Mouse (Mus musculus) cerebellum, adult 2 months (tissue): Measurements from ENCODE around the gene Vsig4. TPM values are rescaled to one million over a fixed set of nuclear protein-coding genes. Genes with fewer than 3 reads are reported as not detected.

Experiments
- DNase-seq, 2 experiments: peaks; one replicate each; pipeline ENCODE4 v3.0.0; 2021
- H3K27ac ChIP-seq: fragments of 200-500 bp; 2 replicates; pipeline ENCODE4 v1.5.1; 2012; ENCODE audit warnings: low read length, control low read depth, inconsistent platforms; ENCODE audit not compliant: insufficient read depth
- H3K27me3 ChIP-seq: fragments of 200-500 bp; 2 replicates; pipeline ENCODE4 v1.6.1; 2012; ENCODE audit warnings: inconsistent platforms, mild to moderate bottlenecking, low read length, moderate library complexity; ENCODE audit not compliant: control insufficient read depth, insufficient read depth
- H3K4me1 ChIP-seq: fragments of 200-500 bp; 2 replicates; pipeline ENCODE4 v1.6.1; 2011; ENCODE audit warnings: low read length; ENCODE audit not compliant: control insufficient read depth, insufficient read depth
- H3K4me3 ChIP-seq: fragments of 200-500 bp; replicated peaks from 2 replicates; pipeline ENCODE3; 2011; ENCODE audit warnings: mild to moderate bottlenecking, low read depth, low read length, control low read depth; ENCODE audit not compliant: insufficient read depth
- CTCF ChIP-seq: fragments of 200-500 bp; IDR thresholded peaks from 2 replicates; pipeline ENCODE4 v1.5.1; 2011; ENCODE audit warnings: low read depth, mild to moderate bottlenecking, control low read depth, low read length, moderate library complexity, borderline replicate concordance; ENCODE audit not compliant: insufficient read depth
- POLR2A ChIP-seq: fragments of 200-500 bp; IDR thresholded peaks from 2 replicates; pipeline ENCODE4 v1.6.1; 2011; ENCODE audit warnings: low read length, control low read depth, borderline replicate concordance; ENCODE audit not compliant: insufficient read depth
- WGBS: fragments of 180-500 bp; shearing (Covaris S2); methylation state at CpG from one replicate; pipeline ENCODE4 v1.1.7; 2018; 5-methylcytosine and 5-hydroxymethylcytosine counted together
- polyA plus RNA-seq: library from polyadenylated mRNA; depleted of rRNA; stranded (reverse); fragments of >200 nt; gene quantifications from 2 replicates; pipeline ENCODE4 v1.2.3, GENCODE M21; 2012; rRNA removed

Gene Vsig4
- not detected in 2 replicates for polyA plus RNA-seq

- H3K27ac ChIP-seq = no peak within 1 kb of the TSS
- no peak for TF ChIP-seq CTCF
- no peak for TF ChIP-seq POLR2A
- WGBS = 86% methylated on average over 3 of the region's 3 CpGs
- DNase-seq = no peak
- H3K4me1 ChIP-seq = no peaks in the 10 kb centered on the region
- no peaks in the 10 kb centered on the region for H3K27me3 ChIP-seq
- no peak within 1 kb of the TSS for H3K4me3 ChIP-seq
Observed at GRCm38 (mm10) chrX:96293338-96293737, at the start of gene Vsig4. Vsig4 (minus strand) TSS chrX:96293438.

GRCm38 (mm10) chrX:96339108-96339507 is 45.9 kb upstream of the Vsig4 start:
- Histone ChIP-seq H3K4me3 (no peak overlapping the region), H3K4me1 (no peaks in the 10 kb centered on the region), H3K27me3 (no peaks in the 10 kb centered on the region), H3K27ac (no peak overlapping the region)
- 49% methylated on average over 2 of the region's 2 CpGs for WGBS
- no peak for TF ChIP-seq CTCF
- no peak for TF ChIP-seq POLR2A
- no peak for DNase-seq

- Histone ChIP-seq H3K4me1 (no peaks in the 10 kb centered on the region), H3K4me3 (no peak overlapping the region), H3K27me3 (no peaks in the 10 kb centered on the region), H3K27ac (no peak overlapping the region)
- no peak for DNase-seq
- TF ChIP-seq POLR2A (no peak), CTCF (no peak)
- WGBS = 50% methylated on average over 4 of the region's 4 CpGs
Observed at GRCm38 (mm10) chrX:96329764-96330163, 36.5 kb upstream of the Vsig4 start.

- no peak for DNase-seq
- H3K27me3 ChIP-seq = no peaks in the 10 kb centered on the region
- no peak overlapping the region for H3K27ac ChIP-seq
- TF ChIP-seq CTCF = no peak
- H3K4me3 ChIP-seq = no peak overlapping the region
- H3K4me1 ChIP-seq = no peaks in the 10 kb centered on the region
Observed at GRCm38 (mm10) chrX:96256509-96256908, 36.7 kb downstream of the Vsig4 start.

GRCm38 (mm10) chrX:96239644-96240043 is 53.6 kb downstream of the Vsig4 start:
- 58% methylated on average over 2 of the region's 2 CpGs for WGBS
- H3K4me3 ChIP-seq = no peak overlapping the region
- TF ChIP-seq POLR2A (no peak), CTCF (no peak)
- no peak for DNase-seq
- H3K27me3 ChIP-seq = no peaks in the 10 kb centered on the region
- H3K27ac ChIP-seq = no peak overlapping the region
- no peaks in the 10 kb centered on the region for H3K4me1 ChIP-seq

- 90% methylated on average over 1 of the region's 1 CpGs for WGBS
- Histone ChIP-seq H3K27me3 (no peaks in the 10 kb centered on the region), H3K4me1 (no peaks in the 10 kb centered on the region), H3K27ac (no peak overlapping the region), H3K4me3 (no peak overlapping the region)
- TF ChIP-seq POLR2A (no peak), CTCF (no peak)
- no peak for DNase-seq
Observed at GRCm38 (mm10) chrX:96239037-96239436, 54.2 kb downstream of the Vsig4 start.

GRCm38 (mm10) chrX:96235775-96236174 is 57.5 kb downstream of the Vsig4 start:
- WGBS = 61% methylated on average over 1 of the region's 1 CpGs
- no peaks in the 10 kb centered on the region for H3K27me3 ChIP-seq
- TF ChIP-seq POLR2A = no peak
- TF ChIP-seq CTCF = no peak

GRCm38 (mm10) chrX:96227030-96227429 is 66.2 kb downstream of the Vsig4 start:
- Histone ChIP-seq H3K4me1 (no peaks in the 10 kb centered on the region), H3K27me3 (no peaks in the 10 kb centered on the region), H3K27ac (no peak overlapping the region), H3K4me3 (no peak overlapping the region)
- no peak for DNase-seq
- TF ChIP-seq POLR2A = no peak
- TF ChIP-seq CTCF = no peak

More at GRCm38 (mm10) chrX:96235775-96236174, 57.5 kb downstream of the Vsig4 start:
- no peak for DNase-seq
- no peak overlapping the region for H3K27ac ChIP-seq
- H3K4me1 ChIP-seq = no peaks in the 10 kb centered on the region
- no peak overlapping the region for H3K4me3 ChIP-seq
